Mouse (Mus musculus): ENCODE data around the gene Impg2.

- TF ChIP-seq CTCF (IDR thresholded peaks at IDR 0.05; ENCODE audit: control insufficient read depth, insufficient read depth, low read length), result no peak
- TF ChIP-seq POLR2A (IDR thresholded peaks at IDR 0.05; ENCODE audit: borderline replicate concordance, control insufficient read depth, low read depth, low read length), result no peak
Observed at GRCm38 (mm10) chr16:56295888-56296648, 92.0 kb downstream of the Impg2 start.

Data from bone marrow, adult 2 months (tissue).